Mouse (Mus musculus): ENCODE measurements around the gene 1700017N19Rik.

Gene 1700017N19Rik

DNA sequence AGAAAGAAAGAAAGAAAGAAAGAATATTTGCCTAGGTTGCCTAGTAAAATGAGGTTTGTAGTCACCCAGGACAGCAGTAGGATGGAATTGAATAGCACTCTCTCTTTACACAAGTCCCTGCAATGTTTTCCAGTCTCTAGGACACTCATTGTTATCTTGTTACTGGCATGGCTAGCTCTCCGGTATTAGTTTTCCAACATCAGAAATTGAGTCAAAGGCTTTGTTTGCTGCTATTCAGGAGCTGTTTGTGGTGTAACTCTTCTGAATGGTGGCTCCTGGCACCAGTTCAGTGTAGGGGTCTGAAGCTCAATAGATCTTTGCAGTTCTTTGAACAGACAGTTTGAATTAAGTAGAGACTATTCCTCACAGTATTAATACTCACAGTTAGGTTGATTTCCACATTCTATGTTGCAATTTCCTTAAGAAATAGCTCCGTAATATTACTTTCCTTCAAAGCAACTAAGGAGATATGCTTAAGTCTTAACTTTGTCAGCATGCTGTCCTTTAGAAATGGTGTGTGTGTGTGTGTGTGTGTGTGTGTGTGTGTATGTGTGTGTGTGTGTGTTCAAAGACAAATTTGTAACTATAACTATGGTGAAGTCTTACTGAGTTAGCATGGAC is 71.8 kb downstream of the 1700017N19Rik start:
- DNase-seq (ENCODE audit: extremely low spot score): no peak

All from embryo, embryonic 9.5 days (tissue).